Mouse (Mus musculus) limb, embryonic 12.5 days (tissue): ENCODE data around the gene Rabep2. TPM values are rescaled to one million over a fixed set of nuclear protein-coding genes. Genes with fewer than 3 reads are reported as not detected.

Experiments
- ATAC-seq: fragments of 200-750 bp; cut with Nextera tagmentation; 2 replicates; pipeline ENCODE4 v1.8.0; 2017; ENCODE audit warnings: low read depth, moderate TSS enrichment; ENCODE audit not compliant: insufficient number of reproducible peaks, insufficient read depth, low FRiP score, low TSS enrichment
- H3K27ac ChIP-seq: fragments of 300-500 bp; sonication (generic); 2 replicates; pipeline ENCODE4 v1.5.1; 2016; ENCODE audit warnings: mild to moderate bottlenecking, moderate library complexity
- H3K27me3 ChIP-seq: fragments of 300-500 bp; sonication (generic); 2 replicates; pipeline ENCODE4 v1.6.1; 2016; ENCODE audit warnings: mild to moderate bottlenecking, moderate library complexity
- H3K36me3 ChIP-seq: fragments of 300-500 bp; sonication (generic); 2 replicates; pipeline ENCODE4 v1.6.1; 2016; ENCODE audit warnings: mild to moderate bottlenecking, moderate library complexity
- H3K4me1 ChIP-seq: fragments of 300-500 bp; sonication (generic); replicated peaks from 2 replicates; pipeline ENCODE4 v1.6.1; 2016
- H3K4me2 ChIP-seq: fragments of 300-500 bp; sonication (generic); 2 replicates; pipeline ENCODE4 v1.6.1; 2016; ENCODE audit warnings: mild to moderate bottlenecking, moderate library complexity
- H3K4me3 ChIP-seq: fragments of 300-500 bp; sonication (generic); replicated peaks from 2 replicates; pipeline ENCODE4 v1.5.1; 2016; ENCODE audit warnings: mild to moderate bottlenecking
- H3K9ac ChIP-seq: fragments of 300-500 bp; sonication (generic); replicated peaks from 2 replicates; pipeline ENCODE4 v1.6.1; 2016; ENCODE audit warnings: mild to moderate bottlenecking, moderate library complexity
- H3K9me3 ChIP-seq: fragments of 300-500 bp; sonication (generic); 2 replicates; pipeline ENCODE4 v1.6.1; 2016; ENCODE audit warnings: mild to moderate bottlenecking, moderate library complexity
- WGBS: fragments of 180-500 bp; shearing (Covaris S2); methylation state at CpG from one replicate; pipeline ENCODE4 v1.1.7; 2016; 5-methylcytosine and 5-hydroxymethylcytosine counted together
- polyA plus RNA-seq: library from polyadenylated mRNA; unstranded; fragments of >200 nt; fragmentation: Nextera tagmentation; extraction: Ambion mirVana; gene quantifications from 2 replicates; pipeline ENCODE4 v1.2.1, GENCODE M21; 2016

Rabep2 gene
- polyA plus RNA-seq, 1 experiment from 2014 or later = 37.1 TPM

DNA sequence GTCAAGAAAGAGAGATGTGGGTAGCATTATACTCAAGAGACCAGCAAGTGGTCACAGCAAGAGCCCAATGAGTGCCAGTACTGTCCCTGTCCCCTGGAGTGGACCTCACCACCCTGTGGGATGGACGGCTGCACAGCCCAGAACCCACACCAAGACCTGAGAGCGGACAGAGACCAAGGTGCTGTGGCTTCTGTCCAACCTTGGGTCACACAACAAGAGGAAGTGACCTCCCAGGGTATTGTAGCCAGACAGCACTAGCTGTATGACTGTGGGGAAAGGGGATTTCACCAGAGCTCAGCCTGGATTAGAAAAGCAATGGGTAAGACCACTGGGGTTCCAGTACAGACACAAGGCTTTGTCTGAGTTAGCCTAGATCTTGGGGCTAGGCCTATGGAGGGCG, 23.7 kb downstream of the Rabep2 start:
- Histone ChIP-seq H3K36me3 (peaks cover 27% of the 10 kb centered on the region; the same call in 1 of the 2 replicates), H3K9me3 (no peaks in the 10 kb centered on the region), H3K27ac (no peak overlapping the region), H3K9ac (no peak overlapping the region), H3K4me3 (no peak overlapping the region), H3K27me3 (no peaks in the 10 kb centered on the region), H3K4me2 (no peak overlapping the region), H3K4me1 (no peaks in the 10 kb centered on the region)
- WGBS = 86% methylated on average over 3 of the region's 3 CpGs
- ATAC-seq = no peak

DNA sequence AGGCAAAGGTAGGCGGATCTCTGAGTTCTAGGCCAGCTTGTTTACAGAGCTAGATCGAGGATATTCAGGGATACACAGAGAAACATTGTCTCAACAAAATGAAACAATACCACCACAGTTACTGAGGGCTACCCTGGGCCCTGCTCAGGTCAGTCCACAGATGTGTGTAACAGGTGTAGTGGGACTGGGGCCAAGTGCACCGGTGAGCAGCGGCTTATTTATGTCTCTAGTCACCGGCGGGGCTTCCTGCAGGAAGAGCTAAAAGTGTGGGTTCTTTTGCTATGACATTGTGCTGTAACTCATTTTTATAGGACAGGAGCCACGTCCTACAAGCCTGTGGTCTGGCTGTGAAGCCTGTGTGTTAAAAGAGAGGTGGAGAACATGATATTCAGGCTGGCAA, 25.3 kb downstream of the Rabep2 start:
- Histone ChIP-seq H3K27me3 (no peaks in the 10 kb centered on the region), H3K27ac (no peak overlapping the region), H3K4me2 (no peak overlapping the region), H3K9ac (no peak overlapping the region), H3K4me3 (no peak overlapping the region), H3K4me1 (no peaks in the 10 kb centered on the region), H3K36me3 (peaks cover 11% of the 10 kb centered on the region; the same call in 1 of the 2 replicates), H3K9me3 (no peaks in the 10 kb centered on the region)
- WGBS = 39% methylated on average over 7 of the region's 7 CpGs
- no peak for ATAC-seq

DNA sequence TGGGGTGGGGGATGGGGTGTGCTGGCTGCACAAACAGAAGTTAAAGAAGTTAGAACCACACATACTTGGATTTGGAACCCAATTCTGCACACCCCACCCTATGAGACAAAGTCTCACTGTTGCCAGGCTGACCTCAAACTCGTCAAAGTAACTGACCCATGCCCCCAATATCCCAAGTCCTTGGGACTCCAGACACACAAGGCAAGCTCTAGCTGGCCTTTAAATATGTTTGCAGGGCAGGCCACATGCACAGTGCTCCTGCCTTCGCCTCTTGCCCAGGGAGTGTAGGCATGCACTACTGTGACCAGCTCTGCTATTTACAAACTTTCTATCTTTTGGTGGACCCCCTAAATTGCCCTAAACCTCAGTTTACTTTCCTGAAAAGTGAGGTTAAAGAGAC, 26.7 kb downstream of the Rabep2 start:
- H3K4me1 ChIP-seq = no peaks in the 10 kb centered on the region
- H3K36me3 ChIP-seq = no peaks in the 10 kb centered on the region
- 70% methylated on average over 2 of the region's 2 CpGs for WGBS
- no peak overlapping the region for H3K27ac ChIP-seq
- no peaks in the 10 kb centered on the region for H3K27me3 ChIP-seq
- no peak overlapping the region for H3K9ac ChIP-seq
- no peak for ATAC-seq
- no peak overlapping the region for H3K4me3 ChIP-seq
- no peaks in the 10 kb centered on the region for H3K9me3 ChIP-seq
- no peak overlapping the region for H3K4me2 ChIP-seq

DNA sequence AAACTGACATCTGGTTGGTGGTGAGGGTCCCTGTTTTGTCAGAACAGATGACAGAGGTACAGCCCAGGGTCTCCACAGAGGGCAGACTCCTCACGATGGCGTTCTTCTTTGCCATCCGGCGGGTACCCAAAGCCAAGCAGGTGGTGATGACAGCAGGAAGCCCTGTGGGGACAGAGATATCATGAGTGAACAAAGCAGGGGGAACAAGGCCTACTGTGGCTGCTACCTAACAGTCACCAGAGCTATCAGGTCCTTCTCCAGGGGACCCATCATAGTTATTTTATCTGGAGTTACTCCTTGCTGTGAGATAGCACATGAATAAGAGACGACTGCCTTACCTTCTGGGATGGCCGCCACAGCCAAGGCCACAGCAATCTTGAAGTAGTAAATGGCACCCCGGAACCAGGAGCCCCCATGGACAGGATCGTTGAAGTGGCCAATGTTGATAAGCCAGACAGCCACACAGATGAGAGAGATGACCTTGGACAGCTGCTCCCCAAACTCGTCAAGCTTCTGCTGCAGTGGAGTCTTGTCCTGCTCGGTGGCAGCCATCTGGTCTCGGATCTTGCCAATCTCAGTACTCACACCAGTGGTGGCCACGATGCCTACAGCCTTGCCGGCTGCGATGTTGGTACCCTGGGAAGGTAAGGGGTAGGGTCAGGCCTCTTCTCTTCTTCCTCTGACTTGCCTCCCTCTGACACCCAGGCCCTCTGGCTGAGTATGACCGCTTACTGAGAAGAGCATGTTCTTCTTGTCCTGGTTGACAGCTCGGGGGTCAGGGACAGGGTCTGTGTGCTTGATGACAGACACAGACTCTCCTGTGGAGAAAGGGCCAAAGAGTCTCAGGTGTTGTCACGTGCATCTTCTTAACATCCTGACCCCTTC, 28.1 kb downstream of the Rabep2 start:
- 89% methylated on average over 17 of the region's 17 CpGs for WGBS
- Histone ChIP-seq H3K27me3 (no peaks in the 10 kb centered on the region), H3K4me3 (no peak overlapping the region), H3K4me1 (peaks cover 12% of the 10 kb centered on the region), H3K27ac (no peak overlapping the region), H3K4me2 (no peak overlapping the region), H3K9me3 (no peaks in the 10 kb centered on the region), H3K36me3 (no peaks in the 10 kb centered on the region), H3K9ac (no peak overlapping the region)
- no peak for ATAC-seq

DNA sequence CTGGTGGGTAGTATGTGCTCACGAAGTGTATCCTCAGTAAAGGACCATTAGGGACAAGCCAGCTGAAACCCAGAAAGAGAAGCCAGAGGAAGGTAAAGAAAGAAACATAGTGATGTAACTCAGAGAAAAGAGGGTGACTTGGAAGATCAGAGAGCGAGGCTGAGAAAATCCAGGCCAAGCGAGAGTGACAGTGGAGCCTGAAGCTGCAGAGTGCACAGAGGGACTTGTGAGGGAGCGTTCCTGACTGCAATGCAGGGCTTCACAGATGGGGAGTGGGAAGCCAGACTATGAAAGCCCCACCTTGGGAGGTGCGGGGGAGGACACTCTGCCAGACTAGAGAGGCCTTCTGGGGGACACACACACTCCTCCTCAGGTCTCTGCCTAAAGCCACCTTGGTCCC, 29.7 kb downstream of the Rabep2 start:
- Histone ChIP-seq H3K4me3 (no peak overlapping the region), H3K4me1 (peaks cover 26% of the 10 kb centered on the region), H3K9me3 (no peaks in the 10 kb centered on the region), H3K27me3 (peaks cover 6% of the 10 kb centered on the region; the same call in 1 of the 2 replicates), H3K9ac (no peak overlapping the region), H3K27ac (no peak overlapping the region), H3K4me2 (no peak overlapping the region), H3K36me3 (no peaks in the 10 kb centered on the region)
- 80% methylated on average over 5 of the region's 5 CpGs for whole genome bisulfite sequencing
- no peak for ATAC-seq

DNA sequence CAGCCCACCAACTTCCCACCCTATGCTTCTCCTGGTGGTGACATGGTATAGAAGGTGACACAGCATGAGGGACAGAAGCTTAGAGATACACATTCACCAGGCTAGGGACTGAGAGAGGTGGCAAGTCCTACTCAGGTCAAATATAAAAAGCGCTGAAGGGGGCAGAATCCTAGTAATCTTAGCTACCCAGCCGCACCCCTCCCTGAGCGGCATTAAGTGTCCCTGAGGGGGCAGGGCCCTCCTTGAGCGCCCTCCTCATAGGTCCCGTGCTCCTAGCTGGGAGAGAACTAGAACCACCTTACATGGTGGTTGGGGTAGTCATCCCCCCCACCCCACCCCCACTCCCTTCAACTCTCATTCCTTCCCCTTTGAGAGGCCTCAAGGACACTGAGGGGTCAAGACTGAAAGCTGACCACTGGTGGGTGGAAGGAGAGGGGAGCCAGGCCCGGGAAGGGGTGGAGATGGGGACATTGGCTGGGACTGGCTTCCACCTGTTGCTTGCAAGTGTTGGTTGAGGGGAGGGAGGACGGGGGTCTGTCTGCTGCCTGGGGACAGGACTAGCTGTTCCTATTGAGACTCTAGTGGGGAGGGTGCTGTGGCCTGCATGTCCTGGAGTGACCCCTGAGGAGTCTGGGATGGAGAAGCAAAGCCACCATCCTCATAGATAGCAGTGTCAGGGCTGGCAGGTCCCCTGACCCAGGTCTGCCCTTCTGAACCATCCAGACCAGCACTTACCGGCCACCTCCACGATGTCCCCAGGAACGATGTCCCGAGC, 30.5 kb downstream of the Rabep2 start:
- Histone ChIP-seq H3K4me1 (peaks cover 33% of the 10 kb centered on the region), H3K27ac (no peak overlapping the region), H3K9ac (no peak overlapping the region), H3K4me3 (no peak overlapping the region), H3K27me3 (peaks cover 6% of the 10 kb centered on the region; the same call in 1 of the 2 replicates), H3K36me3 (no peaks in the 10 kb centered on the region), H3K9me3 (no peaks in the 10 kb centered on the region), H3K4me2 (no peak overlapping the region)
- WGBS = 74% methylated on average over 11 of the region's 11 CpGs
- ATAC-seq = no peak

DNA sequence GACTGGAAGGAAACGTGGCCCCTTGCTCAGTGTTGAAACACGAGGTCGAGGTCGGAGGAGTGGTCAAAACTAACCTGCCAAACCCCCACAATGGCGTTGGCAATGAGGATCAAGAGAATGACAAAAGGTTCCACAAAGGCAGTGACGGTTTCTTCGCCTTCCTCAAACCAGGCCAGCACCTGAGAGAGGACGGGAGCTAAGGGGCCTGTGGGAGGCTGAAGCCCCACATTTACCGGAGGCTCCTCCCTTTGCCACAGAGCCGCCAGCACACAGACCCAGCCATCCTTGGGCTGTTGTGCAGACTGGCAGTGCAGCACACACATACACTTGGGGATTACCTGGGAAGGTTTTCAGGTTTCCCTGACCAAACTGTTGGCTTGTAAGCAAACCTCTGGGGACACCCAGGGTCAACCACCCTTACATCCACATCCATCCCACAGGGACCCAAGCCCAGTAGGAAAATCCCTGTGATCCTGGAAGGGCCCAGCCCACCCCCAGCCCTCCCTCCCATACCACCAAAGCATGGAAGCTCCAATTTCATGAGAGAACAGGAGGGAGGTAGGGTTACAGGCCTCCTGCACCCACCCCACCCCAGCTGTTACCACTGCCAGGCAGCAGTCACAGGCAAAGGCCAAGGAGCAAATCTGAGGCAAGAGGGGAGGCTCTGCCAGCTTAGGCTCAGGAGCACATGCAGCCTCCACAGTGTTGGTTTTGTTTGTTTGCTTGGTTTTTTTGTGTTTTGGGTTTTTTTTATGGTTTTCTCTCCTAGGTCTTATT, 32.3 kb downstream of the Rabep2 start:
- Histone ChIP-seq H3K36me3 (peaks cover under 1% of the 10 kb centered on the region; the same call in 1 of the 2 replicates), H3K27me3 (peaks cover 6% of the 10 kb centered on the region; the same call in 1 of the 2 replicates), H3K27ac (peak overlapping the region; percentile 62), H3K9ac (0 out of 2 replicates have a peak overlapping the region, but pooled peaks have one; percentile 18), H3K4me2 (peak overlapping the region; percentile 30), H3K9me3 (no peaks in the 10 kb centered on the region), H3K4me1 (peaks cover 37% of the 10 kb centered on the region), H3K4me3 (no peak overlapping the region)
- peak; percentile 44; the same call in 1 of the 2 replicates for ATAC-seq
- 42% methylated on average over 10 of the region's 10 CpGs for WGBS

DNA sequence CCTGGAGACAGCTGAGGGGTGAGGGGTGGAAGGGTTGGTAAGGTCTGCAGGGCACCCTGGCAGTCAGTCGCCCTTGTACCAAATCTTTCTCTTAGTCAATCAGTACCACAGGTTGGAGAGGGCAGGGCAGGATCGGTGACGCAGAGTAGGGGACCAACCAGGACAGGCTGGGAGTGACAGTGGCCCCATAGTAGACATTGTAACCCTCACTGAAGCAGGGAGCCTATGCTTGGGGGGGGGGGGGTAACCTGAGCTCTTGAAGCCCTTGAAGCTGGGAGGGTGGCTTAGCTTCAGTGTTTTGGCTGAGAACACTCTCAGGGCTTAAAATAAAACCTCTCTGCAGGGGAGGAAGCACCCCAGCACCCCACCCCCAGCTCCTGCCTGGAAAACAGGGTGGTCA, 33.1 kb downstream of the Rabep2 start:
- no peak for ATAC-seq
- WGBS = 65% methylated on average over 3 of the region's 3 CpGs
- Histone ChIP-seq H3K4me3 (peak overlapping the region; percentile 5; the same call in 1 of the 2 replicates), H3K27me3 (peaks cover 6% of the 10 kb centered on the region; the same call in 1 of the 2 replicates), H3K4me1 (peaks cover 37% of the 10 kb centered on the region), H3K4me2 (peak overlapping the region; percentile 23), H3K27ac (peak overlapping the region; percentile 62; the same call in 1 of the 2 replicates), H3K36me3 (peaks cover 8% of the 10 kb centered on the region), H3K9ac (0 out of 2 replicates have a peak overlapping the region, but pooled peaks have one; percentile 40), H3K9me3 (no peaks in the 10 kb centered on the region)

DNA sequence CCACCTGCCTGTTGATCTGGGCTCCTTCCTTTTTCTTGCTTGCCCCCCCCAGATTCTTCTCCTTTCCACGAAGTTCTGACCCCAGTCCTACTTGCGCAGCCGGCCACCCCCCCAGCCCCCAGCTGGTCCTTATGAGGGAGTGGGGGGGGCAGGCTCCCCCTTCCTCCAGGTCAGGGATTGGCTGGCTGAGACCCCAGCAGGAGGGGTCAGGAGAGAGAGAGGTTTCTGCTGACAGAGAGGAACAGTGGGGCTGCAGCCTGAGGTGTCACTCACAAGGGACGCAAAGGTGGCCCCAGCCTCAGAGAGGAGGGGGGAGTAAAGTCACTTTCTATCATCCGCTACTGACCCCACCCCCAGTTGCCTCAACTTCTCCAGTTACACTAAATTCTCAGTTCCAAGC, 34.4 kb downstream of the Rabep2 start, which contains the start of gene Atp2a1:
Atp2a1 (minus strand) TSS at position 105 of the 400 bp plus-strand sequence.
- ATAC-seq = no peak
- peak within 1 kb of the TSS; percentile 12 for H3K4me3 ChIP-seq
- peak within 1 kb of the TSS; percentile 23 for H3K4me2 ChIP-seq

DNA sequence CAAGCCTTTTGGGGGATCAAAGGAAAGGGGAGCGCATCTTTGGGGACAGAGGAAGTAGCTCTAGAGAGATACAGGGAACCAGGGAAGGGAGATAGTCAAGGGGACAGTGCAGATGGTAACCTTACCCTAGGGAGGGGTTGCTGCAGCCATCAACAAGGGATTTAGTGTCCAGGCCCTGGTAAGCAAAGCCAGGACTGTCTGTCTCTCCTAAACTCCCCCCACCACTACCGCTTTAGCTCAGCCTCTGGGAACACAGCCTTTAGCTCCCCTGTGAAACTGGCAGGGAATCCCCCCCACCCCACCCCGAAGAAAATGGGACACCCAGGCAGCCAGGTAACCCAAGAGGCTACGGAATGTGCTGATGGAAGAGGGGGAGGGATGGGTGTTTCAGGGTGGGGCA, 35.0 kb downstream of the Rabep2 start:
- Histone ChIP-seq H3K27me3 (peaks cover 6% of the 10 kb centered on the region; the same call in 1 of the 2 replicates), H3K4me1 (peaks cover 37% of the 10 kb centered on the region), H3K9ac (peak overlapping the region; percentile 35; the same call in 1 of the 2 replicates), H3K9me3 (no peaks in the 10 kb centered on the region), H3K4me2 (peak overlapping the region; percentile 21; the same call in 1 of the 2 replicates), H3K36me3 (peaks cover 27% of the 10 kb centered on the region), H3K4me3 (no peak overlapping the region), H3K27ac (peak overlapping the region; percentile 51)
- ATAC-seq = no peak
- 39% methylated on average over 4 of the region's 4 CpGs for WGBS

More for the DNA sequence above, 34.4 kb downstream of the Rabep2 start, which contains the start of gene Atp2a1:
- peaks cover 6% of the 10 kb centered on the region; the same call in 1 of the 2 replicates for H3K27me3 ChIP-seq
- WGBS = 36% methylated on average over 5 of the region's 5 CpGs
- peak within 1 kb of the TSS; percentile 40 for H3K9ac ChIP-seq
- peaks cover 37% of the 10 kb centered on the region for H3K4me1 ChIP-seq
- peak within 1 kb of the TSS; percentile 62 for H3K27ac ChIP-seq
- H3K36me3 ChIP-seq = peaks cover 22% of the 10 kb centered on the region
- no peaks in the 10 kb centered on the region for H3K9me3 ChIP-seq
